ENCODE assay signal across 8 mouse cellular contexts in genomic region chr2:29252059-29252598, GRCm38 (mm10). TPM values are rescaled to one million over a fixed set of nuclear protein-coding genes. Genes with fewer than 3 reads are reported as not detected.
DNase-seq lines count a peak whose midpoint lies in the region; ATAC-seq and TF ChIP-seq lines count a peak whose summit lies in the region.

No protein-coding gene starts in this region.

- no peaks in the 10 kb centered on the region for H3K9me3 ChIP-seq in limb, embryonic 12.5 days
- H3K9me3 ChIP-seq in midbrain, embryonic 11.5 days (ENCODE audit: control insufficient read depth, low read length) = no peaks in the 10 kb centered on the region

- H3K4me2 ChIP-seq in limb, embryonic 12.5 days = peak overlapping the region; percentile 99
- H3K4me2 ChIP-seq in midbrain, embryonic 11.5 days = peak overlapping the region; percentile 91

- TF ChIP-seq CTCF in Patski (IDR thresholded peaks at IDR 0.05) = no peak
- TF ChIP-seq CTCF in embryonic fibroblast, embryonic 13.5 days (IDR thresholded peaks at IDR 0.05; ENCODE audit: borderline replicate concordance, insufficient read depth, low read length) = no peak

- CTCF ChIA-PET in Patski (lab: Charles Lee) = interaction anchor here (0.6 to 1.7 kb wide), 3 partner anchors 10 to 369 kb away, joined by 3 to 6 read pairs (median 3); no protein-coding TSS in a partner anchor

- H3K27me3 ChIP-seq in Patski = no peaks in the 10 kb centered on the region
- H3K27me3 ChIP-seq in limb, embryonic 12.5 days = peaks cover 100% of the 10 kb centered on the region
- H3K27me3 ChIP-seq in midbrain, embryonic 11.5 days (ENCODE audit: control insufficient read depth, insufficient read depth, low read length) = peaks cover 37% of the 10 kb centered on the region

- H3K27ac ChIP-seq in embryonic fibroblast, embryonic 13.5 days (ENCODE audit: insufficient read depth, low read length) = no peak overlapping the region
- no peak overlapping the region for H3K27ac ChIP-seq in limb, embryonic 12.5 days
- peak overlapping the region; percentile 55 for H3K27ac ChIP-seq in midbrain, embryonic 11.5 days (ENCODE audit: low read depth, low read length)

- DNase-seq in CD8-positive naive resting alpha-beta T cell, adult 2 months (ENCODE audit: low read depth in 2 of 2, low spot score in 2 of 2) = peak; percentile 11 to 13
- no peak for DNase-seq in Patski (ENCODE audit: low read depth, low spot score)
- peak; percentile 66 to 68 for DNase-seq in heart, postnatal 14 days
- DNase-seq in midbrain, embryonic 11.5 days (ENCODE audit: low spot score, missing footprints) = no peak
- DNase-seq in spleen, postnatal 36 days (ENCODE audit: low spot score in 2 of 2) = peak; percentile 16 to 21

- H3K36me3 ChIP-seq in limb, embryonic 12.5 days = no peaks in the 10 kb centered on the region
- H3K36me3 ChIP-seq in midbrain, embryonic 11.5 days (ENCODE audit: control insufficient read depth, insufficient read depth, low read length) = no peaks in the 10 kb centered on the region

- no peaks in the 10 kb centered on the region for H3K4me1 ChIP-seq in embryonic fibroblast, embryonic 13.5 days (ENCODE audit: control insufficient read depth, insufficient read depth, low read length)
- peaks cover 61% of the 10 kb centered on the region for H3K4me1 ChIP-seq in limb, embryonic 12.5 days (replicated peaks)
- peaks cover 30% of the 10 kb centered on the region for H3K4me1 ChIP-seq in midbrain, embryonic 11.5 days (ENCODE audit: control insufficient read depth, insufficient read depth, low read length)

- peak overlapping the region; percentile 60 for H3K9ac ChIP-seq in limb, embryonic 12.5 days (replicated peaks)
- peak overlapping the region; percentile 68 for H3K9ac ChIP-seq in midbrain, embryonic 11.5 days (ENCODE audit: low read length)

- POLR2A ChIA-PET in Patski (lab: Charles Lee) = interaction anchor here (1.4 kb wide), 1 partner anchor 301 kb away, joined by 4 read pairs; no protein-coding TSS in a partner anchor

- in situ Hi-C loops in Patski (cut with MboI; ENCODE audit: low pct_unique_long_range_greater_than_20kb) = no loop called here

- TF ChIP-seq POLR2A in embryonic fibroblast, embryonic 13.5 days (IDR thresholded peaks at IDR 0.05; ENCODE audit: low read depth, low read length) = no peak

- peak overlapping the region; percentile 60 for H3K4me3 ChIP-seq in embryonic fibroblast, embryonic 13.5 days (ENCODE audit: insufficient read depth, low read length)
- peak overlapping the region; percentile 60 for H3K4me3 ChIP-seq in limb, embryonic 12.5 days (replicated peaks)
- peak overlapping the region; percentile 62 for H3K4me3 ChIP-seq in midbrain, embryonic 11.5 days (ENCODE audit: low read depth, low read length)

- WGBS in limb, embryonic 12.5 days = under 1% methylated on average over 49 of the region's 49 CpGs
- under 1% methylated on average over 49 of the region's 49 CpGs for WGBS in midbrain, embryonic 11.5 days

- ATAC-seq in Patski = peak; percentile 10
- no peak; the same call in 1 of the 2 replicates for ATAC-seq in limb, embryonic 12.5 days (ENCODE audit: insufficient number of reproducible peaks, insufficient read depth, low FRiP score, low TSS enrichment, low read depth)
- peak; percentile 51; the same call in 1 of the 2 replicates for ATAC-seq in midbrain, embryonic 11.5 days (ENCODE audit: low FRiP score)
- ATAC-seq in erythroid progenitor cell, adult 5-6 weeks (replicated peaks; ENCODE audit: low FRiP score, poor library complexity, severe bottlenecking) = no peak

- intact Hi-C loops in heart, postnatal 14 days (cut with DNase I) = no loop called here

RNA-seq across cellular contexts. Expression of gene Ntng2, which starts 0.7 kb away (rescaled TPM):
- polyA plus RNA-seq in Patski (2021) = 16.8 TPM
- polyA plus RNA-seq in embryonic fibroblast, embryonic 13.5 days (2011; ENCODE audit: insufficient read length, low read depth, missing spikeins) = 1.5 TPM in 2 replicates
- total RNA-seq in heart, postnatal 14 days (2021) = 1 to 10 TPM; 4.9 TPM
- 0.22 and 0.55 TPM in 2 replicates for polyA plus RNA-seq in limb, embryonic 12.5 days (2016; fragmentation: Nextera tagmentation; extraction: Ambion mirVana)
- 3.1 and 4.6 TPM in 2 replicates for polyA plus RNA-seq in midbrain, embryonic 11.5 days (2014; fragmentation: Nextera tagmentation; extraction: Ambion mirVana)
- total RNA-seq in erythroid progenitor cell, adult 5-6 weeks (2015; ENCODE audit: low replicate concordance) = 2.5 and 5.4 TPM in 2 replicates
- 5.6 TPM in 1 of 2 replicates, not detected in the other for total RNA-seq in erythroid progenitor cell, adult 5-6 weeks (2017; ENCODE audit: low replicate concordance)

Comparison
In these comparisons a context has a peak if more than half of its experiments do, and no peak if none do; other contexts are left out.
1. DNase-seq: peak in CD8-positive naive resting alpha-beta T cell, adult 2 months (2 of 2), heart, postnatal 14 days (2 of 2) and spleen, postnatal 36 days (2 of 2); none in Patski (single experiment) and midbrain, embryonic 11.5 days (single experiment).
2. ATAC-seq: peak in Patski (single experiment) and midbrain, embryonic 11.5 days (single experiment); none in limb, embryonic 12.5 days (single experiment) and erythroid progenitor cell, adult 5-6 weeks (single experiment).
3. Peak in every context shown above with its lines, with median percentiles within 50 percentile points of each other: H3K4me3 ChIP-seq.